Mouse (Mus musculus) testis, adult 2 months (tissue): ENCODE data around the gene Atp11a. TPM values are rescaled to one million over a fixed set of nuclear protein-coding genes. Genes with fewer than 3 reads are reported as not detected.

Experiments
- H3K27ac ChIP-seq: fragments of 200-500 bp; 2 replicates; pipeline ENCODE4 v1.5.1; 2012; ENCODE audit warnings: low read depth, low read length; ENCODE audit not compliant: control insufficient read depth, insufficient read depth
- H3K27me3 ChIP-seq: fragments of 200-500 bp; 2 replicates; pipeline ENCODE4 v1.6.1; 2012; ENCODE audit warnings: mild to moderate bottlenecking, low read length, moderate library complexity; ENCODE audit not compliant: control insufficient read depth, insufficient read depth
- H3K36me3 ChIP-seq: fragments of 200-500 bp; 2 replicates; pipeline ENCODE4 v1.6.1; 2012; ENCODE audit warnings: mild to moderate bottlenecking, low read length; ENCODE audit not compliant: control insufficient read depth, insufficient read depth
- H3K4me1 ChIP-seq: fragments of 200-500 bp; 2 replicates; pipeline ENCODE4 v1.6.1; 2012; ENCODE audit warnings: low read length; ENCODE audit not compliant: control insufficient read depth, insufficient read depth
- H3K4me3 ChIP-seq: fragments of 200-500 bp; 2 replicates; pipeline ENCODE4 v1.5.1; 2012; ENCODE audit warnings: low read depth, mild to moderate bottlenecking, low read length, moderate library complexity, mixed read lengths; ENCODE audit not compliant: control insufficient read depth
- CTCF ChIP-seq: fragments of 200-500 bp; IDR thresholded peaks from 2 replicates; pipeline ENCODE4 v1.5.1; 2012; ENCODE audit warnings: low read depth, mild to moderate bottlenecking, inconsistent platforms, low read length, moderate library complexity; ENCODE audit not compliant: control insufficient read depth, insufficient read depth, insufficient replicate concordance
- POLR2A ChIP-seq: fragments of 200-500 bp; IDR thresholded peaks from 2 replicates; pipeline ENCODE4 v1.6.1; 2012; ENCODE audit warnings: low read depth, mild to moderate bottlenecking, inconsistent platforms, low read length, moderate library complexity; ENCODE audit not compliant: control insufficient read depth
- polyA plus RNA-seq: library from polyadenylated mRNA; depleted of rRNA; stranded (reverse); fragments of >200 nt; gene quantifications from 2 replicates; pipeline ENCODE4 v1.2.3, GENCODE M21; 2012

Atp11a gene
- polyA plus RNA-seq, 1 experiment = 83.0 TPM

DNA sequence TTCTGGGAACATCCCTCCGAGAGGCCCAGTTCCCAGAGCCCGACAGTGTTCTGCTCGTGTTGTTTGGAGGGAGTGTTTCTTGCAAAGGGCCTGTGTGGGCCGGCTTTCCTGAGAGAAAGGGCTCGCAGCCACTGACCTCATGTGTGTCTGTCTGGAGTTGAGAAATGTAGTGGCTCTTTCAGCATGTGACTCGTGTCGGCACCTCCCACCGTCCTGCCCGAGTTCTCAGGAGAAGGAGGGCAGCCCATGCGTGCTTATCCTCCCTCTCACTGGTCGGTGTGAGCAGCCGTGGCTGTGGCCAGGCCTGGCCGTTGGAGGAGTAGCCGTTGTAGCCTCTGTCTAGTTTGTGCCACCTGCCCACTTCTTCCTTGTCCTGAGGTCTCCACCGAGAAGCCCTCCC is 99.2 kb downstream of the Atp11a start:
- no peaks in the 10 kb centered on the region; the same call in 1 of the 2 replicates for H3K36me3 ChIP-seq
- TF ChIP-seq CTCF = no peak
- no peak for TF ChIP-seq POLR2A

DNA sequence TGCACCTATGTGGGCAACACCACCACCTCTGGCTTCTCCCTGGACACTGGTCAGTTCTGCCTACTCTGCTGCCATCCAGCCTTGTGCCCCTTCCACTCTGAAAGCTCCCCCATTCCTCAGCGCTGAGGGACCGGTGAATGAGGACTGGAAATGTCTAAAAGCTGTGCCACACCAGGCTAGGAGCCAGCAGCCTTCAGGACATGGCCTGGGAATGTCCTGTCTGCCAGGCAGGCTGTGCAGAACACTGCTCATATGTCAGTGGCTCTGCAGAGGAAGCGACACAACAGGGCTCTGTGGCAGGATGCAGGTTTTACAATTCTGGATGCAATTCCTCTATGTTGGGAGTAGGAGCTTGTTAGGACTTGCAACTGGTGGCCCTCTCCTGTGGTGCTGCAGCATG is 106.2 kb downstream of the Atp11a start:
- no peaks in the 10 kb centered on the region for H3K27me3 ChIP-seq
- no peak overlapping the region for H3K27ac ChIP-seq
- TF ChIP-seq POLR2A (no peak), CTCF (no peak)
- H3K4me3 ChIP-seq = no peak overlapping the region
- H3K36me3 ChIP-seq = no peaks in the 10 kb centered on the region; the same call in 1 of the 2 replicates
- H3K4me1 ChIP-seq = no peaks in the 10 kb centered on the region

More for the DNA sequence above, 99.2 kb downstream of the Atp11a start:
- no peak overlapping the region for H3K27ac ChIP-seq
- no peaks in the 10 kb centered on the region for H3K4me1 ChIP-seq
- no peak overlapping the region for H3K4me3 ChIP-seq
- no peaks in the 10 kb centered on the region for H3K27me3 ChIP-seq

DNA sequence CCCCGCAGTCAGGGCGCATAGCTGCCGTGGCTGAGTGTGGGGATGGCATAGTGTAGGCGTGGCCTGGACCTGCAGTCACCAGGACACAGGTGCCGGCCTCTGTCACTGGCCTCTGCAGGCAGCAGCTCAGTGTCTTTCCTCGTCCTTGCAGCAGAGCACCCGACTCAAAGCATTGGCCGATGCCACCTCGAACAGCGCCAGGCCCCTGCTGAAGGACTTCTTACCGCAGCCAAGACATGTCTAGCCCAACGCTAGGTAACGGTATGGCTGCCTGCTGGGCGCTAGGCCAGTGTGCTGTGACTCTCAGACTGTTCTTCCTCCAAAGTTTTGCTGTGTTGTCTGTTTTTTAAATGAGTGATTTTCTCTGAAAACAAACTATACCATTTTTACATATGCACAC is 106.8 kb downstream of the Atp11a start:
- Histone ChIP-seq H3K27ac (no peak overlapping the region), H3K36me3 (no peaks in the 10 kb centered on the region; the same call in 1 of the 2 replicates), H3K4me1 (no peaks in the 10 kb centered on the region), H3K4me3 (no peak overlapping the region), H3K27me3 (no peaks in the 10 kb centered on the region)
- TF ChIP-seq POLR2A (no peak), CTCF (no peak)

DNA sequence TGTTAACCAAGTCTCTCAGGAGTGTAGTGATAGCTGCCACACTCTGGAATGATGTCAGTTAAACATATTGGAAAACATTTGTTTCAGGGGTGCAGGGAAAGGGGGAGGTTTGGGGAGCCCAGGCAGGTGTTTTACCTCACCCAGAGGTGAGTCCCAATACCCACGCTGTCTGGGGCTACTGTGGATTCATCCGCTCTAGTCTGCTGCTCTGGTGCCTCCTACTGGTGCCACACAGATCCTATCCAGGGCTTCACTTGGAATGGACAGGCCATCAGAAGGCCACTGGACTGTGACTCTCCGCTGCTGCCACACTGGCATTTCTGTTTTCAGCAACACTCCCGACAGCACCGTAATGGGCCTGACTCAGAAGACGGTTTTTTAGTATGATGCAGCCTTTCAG is 109.0 kb downstream of the Atp11a start:
- H3K27ac ChIP-seq = no peak overlapping the region
- H3K27me3 ChIP-seq = no peaks in the 10 kb centered on the region
- H3K4me3 ChIP-seq = no peak overlapping the region
- TF ChIP-seq CTCF (no peak), POLR2A (no peak)
- H3K36me3 ChIP-seq = no peaks in the 10 kb centered on the region
- H3K4me1 ChIP-seq = no peaks in the 10 kb centered on the region

DNA sequence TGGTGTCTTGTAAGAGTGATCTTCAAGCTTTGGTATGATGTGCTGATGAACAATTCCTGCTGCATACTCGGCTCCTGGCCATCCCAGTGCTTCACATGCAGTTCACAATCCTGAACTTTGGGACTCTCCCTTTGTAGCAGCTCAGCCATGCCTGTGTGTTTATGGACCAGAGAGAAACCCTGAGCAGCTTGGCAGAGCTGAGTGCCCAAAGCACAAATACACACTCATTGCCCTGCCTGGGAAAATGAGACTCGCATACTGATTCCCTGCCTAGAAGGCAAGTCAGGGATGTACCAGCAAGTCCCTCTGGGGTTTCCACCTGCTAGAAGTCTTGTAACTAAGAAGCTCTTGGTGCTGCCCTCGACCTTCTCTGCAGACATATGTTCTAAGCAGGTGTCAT is 112.8 kb downstream of the Atp11a start:
- Histone ChIP-seq H3K4me3 (no peak overlapping the region), H3K4me1 (peaks cover 20% of the 10 kb centered on the region), H3K27me3 (no peaks in the 10 kb centered on the region), H3K27ac (no peak overlapping the region), H3K36me3 (no peaks in the 10 kb centered on the region)
- TF ChIP-seq CTCF (no peak), POLR2A (no peak)

DNA sequence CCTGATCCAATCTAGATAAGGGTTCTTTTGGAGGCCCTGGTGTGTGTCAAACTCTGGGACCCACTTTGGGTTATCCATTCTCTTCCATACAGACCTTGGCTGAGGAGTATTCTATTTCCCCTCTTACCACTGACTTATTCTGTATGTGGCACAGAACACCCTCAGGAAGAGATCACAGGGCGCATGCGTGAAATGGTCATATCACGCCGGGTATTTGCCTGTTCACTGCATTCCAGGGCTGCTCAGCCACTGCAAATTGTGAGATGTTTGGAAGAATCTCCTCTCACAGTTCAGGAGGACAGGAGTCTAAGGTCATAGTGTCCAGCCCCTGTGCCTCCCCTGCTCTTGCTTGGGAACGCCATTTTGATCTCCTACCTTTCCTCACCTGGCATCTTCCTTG is 113.8 kb downstream of the Atp11a start:
- Histone ChIP-seq H3K27me3 (no peaks in the 10 kb centered on the region), H3K4me1 (peaks cover 21% of the 10 kb centered on the region)

DNA sequence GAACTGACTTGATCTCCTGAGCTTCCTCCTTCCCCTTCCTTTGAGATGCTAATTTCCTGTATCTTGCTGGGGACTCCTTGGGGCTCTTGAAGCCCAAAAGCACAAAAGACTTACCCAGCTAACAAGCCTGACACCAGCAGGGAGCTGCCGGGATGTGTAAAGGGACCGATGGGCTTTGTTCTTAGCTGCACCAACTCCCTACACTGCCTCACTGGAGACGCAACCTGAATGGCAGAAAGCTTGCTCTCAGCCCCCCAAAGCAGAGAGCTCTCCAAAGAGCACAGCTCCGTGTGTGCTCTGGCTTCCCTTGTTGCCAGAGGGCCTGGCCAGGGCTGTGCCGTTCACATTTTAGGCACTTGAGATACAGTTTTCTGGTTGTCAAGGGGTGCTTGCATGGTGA is 114.6 kb downstream of the Atp11a start:
- Histone ChIP-seq H3K27ac (no peak overlapping the region), H3K4me1 (peaks cover 21% of the 10 kb centered on the region), H3K36me3 (no peaks in the 10 kb centered on the region), H3K27me3 (no peaks in the 10 kb centered on the region), H3K4me3 (no peak overlapping the region)
- TF ChIP-seq POLR2A = no peak
- no peak for TF ChIP-seq CTCF

More for the DNA sequence above, 113.8 kb downstream of the Atp11a start:
- TF ChIP-seq CTCF (no peak), POLR2A (no peak)
- no peak overlapping the region for H3K27ac ChIP-seq
- no peak overlapping the region for H3K4me3 ChIP-seq
- no peaks in the 10 kb centered on the region for H3K36me3 ChIP-seq

DNA sequence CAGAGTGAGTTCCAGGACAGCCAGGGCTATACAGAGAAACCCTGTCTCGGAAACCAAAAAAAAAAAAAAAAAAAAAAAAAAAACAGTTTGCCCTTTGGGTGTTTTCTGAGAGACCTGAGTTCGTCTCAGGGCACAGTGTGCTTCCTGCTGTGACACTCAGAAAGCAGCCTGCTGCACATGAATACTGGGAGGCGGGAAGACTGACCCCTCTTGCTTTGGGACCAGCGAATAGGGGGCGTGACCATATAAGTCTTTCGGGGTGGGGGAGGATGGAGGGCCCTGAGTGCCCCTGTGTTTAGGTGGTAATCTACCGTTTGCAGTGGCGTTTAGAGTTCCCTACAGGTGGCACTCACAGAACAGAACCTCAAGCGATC is 116.2 kb downstream of the Atp11a start:
- Histone ChIP-seq H3K4me1 (peaks cover 21% of the 10 kb centered on the region), H3K27me3 (no peaks in the 10 kb centered on the region), H3K4me3 (peak overlapping the region; percentile 93), H3K36me3 (no peaks in the 10 kb centered on the region), H3K27ac (peak overlapping the region; percentile 85)
- TF ChIP-seq CTCF (no peak), POLR2A (no peak; the same call in 1 of the 2 replicates)
